Mouse (Mus musculus): ENCODE measurements at regions not wholly inside any gene's neighbourhood (a gene's known extent, or its start where the extent isn't known, plus 50 kb on each side); places are given as distances from the start of the nearest gene placed in this dataset.

- H3K9me3 ChIP-seq: no peaks in the 10 kb centered on the region
- no peak overlapping the region for H3K27ac ChIP-seq (replicated peaks)
- H3K4me1 ChIP-seq: no peaks in the 10 kb centered on the region
- no peak for ATAC-seq (replicated peaks)
- WGBS: 91% methylated on average over 1 of the region's 1 CpGs
- no peak overlapping the region for H3K9ac ChIP-seq (replicated peaks)
- no peak overlapping the region for H3K4me3 ChIP-seq
- no peaks in the 10 kb centered on the region for H3K36me3 ChIP-seq
- no peak overlapping the region for H3K4me2 ChIP-seq (replicated peaks)
- no peaks in the 10 kb centered on the region for H3K27me3 ChIP-seq
These were observed 87.7 kb upstream of the Jade1 start for GRCm38 (mm10) chr3:41467857-41468256.

- H3K9me3 ChIP-seq: no peaks in the 10 kb centered on the region
- H3K4me2 ChIP-seq (replicated peaks): no peak overlapping the region
- no peak overlapping the region for H3K27ac ChIP-seq (replicated peaks)
- no peak overlapping the region for H3K4me3 ChIP-seq
- H3K36me3 ChIP-seq: no peaks in the 10 kb centered on the region
- H3K9ac ChIP-seq (replicated peaks): no peak overlapping the region
- no peaks in the 10 kb centered on the region for H3K27me3 ChIP-seq
- no peaks in the 10 kb centered on the region for H3K4me1 ChIP-seq
- ATAC-seq (replicated peaks): no peak
- WGBS: 84% methylated on average over 2 of the region's 2 CpGs
These were observed 89.6 kb upstream of the Jade1 start for GRCm38 (mm10) chr3:41465893-41466292.

GRCm38 (mm10) chr3:41462953-41463644 is 92.4 kb upstream of the Jade1 start:
- Histone ChIP-seq H3K4me3 (no peak overlapping the region), H3K4me2 (replicated peaks) (no peak overlapping the region), H3K27me3 (no peaks in the 10 kb centered on the region), H3K9me3 (no peaks in the 10 kb centered on the region), H3K36me3 (no peaks in the 10 kb centered on the region), H3K9ac (replicated peaks) (no peak overlapping the region), H3K4me1 (no peaks in the 10 kb centered on the region), H3K27ac (replicated peaks) (no peak overlapping the region)
- no peak for ATAC-seq (replicated peaks)
- 71% methylated on average over 11 of the region's 11 CpGs for WGBS

- H3K27me3 ChIP-seq: no peaks in the 10 kb centered on the region
- H3K9me3 ChIP-seq: no peaks in the 10 kb centered on the region
- WGBS: 80% methylated on average over 4 of the region's 4 CpGs
- no peak for ATAC-seq (replicated peaks)
- no peak overlapping the region for H3K9ac ChIP-seq (replicated peaks)
- H3K36me3 ChIP-seq: no peaks in the 10 kb centered on the region
- no peak overlapping the region for H3K4me2 ChIP-seq (replicated peaks)
- H3K4me1 ChIP-seq: no peaks in the 10 kb centered on the region
- no peak overlapping the region for H3K27ac ChIP-seq (replicated peaks)
- H3K4me3 ChIP-seq: no peak overlapping the region
These were observed 95.4 kb upstream of the Jade1 start for GRCm38 (mm10) chr3:41460131-41460530.

GRCm38 (mm10) chr3:41458156-41458555 is 97.4 kb upstream of the Jade1 start:
- Histone ChIP-seq H3K4me1 (no peaks in the 10 kb centered on the region), H3K27ac (replicated peaks) (no peak overlapping the region), H3K4me2 (replicated peaks) (no peak overlapping the region), H3K9me3 (no peaks in the 10 kb centered on the region), H3K27me3 (no peaks in the 10 kb centered on the region), H3K36me3 (no peaks in the 10 kb centered on the region), H3K4me3 (no peak overlapping the region), H3K9ac (replicated peaks) (no peak overlapping the region)
- ATAC-seq (replicated peaks): no peak
- WGBS: 93% methylated on average over 6 of the region's 6 CpGs

- WGBS: 85% methylated on average over 3 of the region's 3 CpGs
- Histone ChIP-seq H3K27ac (replicated peaks) (no peak overlapping the region), H3K9me3 (no peaks in the 10 kb centered on the region), H3K36me3 (no peaks in the 10 kb centered on the region), H3K27me3 (no peaks in the 10 kb centered on the region), H3K4me2 (replicated peaks) (no peak overlapping the region), H3K9ac (replicated peaks) (no peak overlapping the region), H3K4me3 (no peak overlapping the region), H3K4me1 (no peaks in the 10 kb centered on the region)
- no peak for ATAC-seq (replicated peaks)
These were observed 102.0 kb upstream of the Jade1 start for GRCm38 (mm10) chr3:41453525-41453924.

- H3K9ac ChIP-seq (replicated peaks): no peak overlapping the region
- H3K4me2 ChIP-seq (replicated peaks): no peak overlapping the region
- H3K27me3 ChIP-seq: no peaks in the 10 kb centered on the region
- no peaks in the 10 kb centered on the region for H3K4me1 ChIP-seq
- H3K9me3 ChIP-seq: no peaks in the 10 kb centered on the region
- no peak overlapping the region for H3K27ac ChIP-seq (replicated peaks)
- 75% methylated on average over 3 of the region's 3 CpGs for WGBS
- no peaks in the 10 kb centered on the region for H3K36me3 ChIP-seq
- H3K4me3 ChIP-seq: no peak overlapping the region
- ATAC-seq (replicated peaks): no peak
These were observed 102.8 kb upstream of the Jade1 start for GRCm38 (mm10) chr3:41452716-41453090.

- no peak overlapping the region for H3K27ac ChIP-seq (replicated peaks)
- no peaks in the 10 kb centered on the region for H3K36me3 ChIP-seq
- ATAC-seq (replicated peaks): no peak
- no peaks in the 10 kb centered on the region for H3K9me3 ChIP-seq
- no peaks in the 10 kb centered on the region for H3K4me1 ChIP-seq
- H3K4me2 ChIP-seq (replicated peaks): no peak overlapping the region
- H3K4me3 ChIP-seq: no peak overlapping the region
- H3K27me3 ChIP-seq: no peaks in the 10 kb centered on the region
- 77% methylated on average over 3 of the region's 3 CpGs for WGBS
- H3K9ac ChIP-seq (replicated peaks): no peak overlapping the region
These were observed 103.4 kb upstream of the Jade1 start for GRCm38 (mm10) chr3:41452020-41452715.

GRCm38 (mm10) chr3:41450696-41451095 is 104.8 kb upstream of the Jade1 start:
- Histone ChIP-seq H3K9me3 (no peaks in the 10 kb centered on the region), H3K4me1 (no peaks in the 10 kb centered on the region), H3K9ac (replicated peaks) (no peak overlapping the region), H3K36me3 (no peaks in the 10 kb centered on the region), H3K4me2 (replicated peaks) (no peak overlapping the region), H3K27ac (replicated peaks) (no peak overlapping the region), H3K27me3 (no peaks in the 10 kb centered on the region), H3K4me3 (no peak overlapping the region)
- 70% methylated on average over 1 of the region's 1 CpGs for whole genome bisulfite sequencing
- no peak for ATAC-seq (replicated peaks)

GRCm38 (mm10) chr3:41444243-41444753 is 111.2 kb upstream of the Jade1 start:
- no peak overlapping the region for H3K9ac ChIP-seq (replicated peaks)
- peak; percentile 60; the same call in 1 of the 2 replicates for ATAC-seq (replicated peaks)
- WGBS: 75% methylated on average over 9 of the region's 9 CpGs
- no peak overlapping the region for H3K4me2 ChIP-seq (replicated peaks)
- no peaks in the 10 kb centered on the region for H3K4me1 ChIP-seq
- 0 out of 2 replicates have a peak overlapping the region, but pooled peaks have one; percentile 3 for H3K27ac ChIP-seq (replicated peaks)
- no peaks in the 10 kb centered on the region for H3K36me3 ChIP-seq
- H3K9me3 ChIP-seq: no peaks in the 10 kb centered on the region
- H3K4me3 ChIP-seq: no peak overlapping the region
- no peaks in the 10 kb centered on the region for H3K27me3 ChIP-seq

- Histone ChIP-seq H3K36me3 (no peaks in the 10 kb centered on the region), H3K4me1 (no peaks in the 10 kb centered on the region), H3K4me3 (no peak overlapping the region), H3K27ac (replicated peaks) (no peak overlapping the region), H3K4me2 (replicated peaks) (no peak overlapping the region), H3K9me3 (no peaks in the 10 kb centered on the region), H3K27me3 (no peaks in the 10 kb centered on the region), H3K9ac (replicated peaks) (no peak overlapping the region)
- WGBS: 91% methylated on average over 8 of the region's 8 CpGs
- no peak for ATAC-seq (replicated peaks)
These were observed 119.3 kb upstream of the Jade1 start for GRCm38 (mm10) chr3:41436238-41436637.

- Histone ChIP-seq H3K9ac (replicated peaks) (no peak overlapping the region), H3K4me1 (no peaks in the 10 kb centered on the region; the same call in 1 of the 2 replicates), H3K27ac (replicated peaks) (no peak overlapping the region), H3K27me3 (no peaks in the 10 kb centered on the region), H3K4me2 (replicated peaks) (no peak overlapping the region), H3K36me3 (no peaks in the 10 kb centered on the region), H3K9me3 (no peaks in the 10 kb centered on the region), H3K4me3 (no peak overlapping the region)
- 72% methylated on average over 3 of the region's 3 CpGs for WGBS
- ATAC-seq (replicated peaks): no peak
These were observed 122.4 kb upstream of the Jade1 start for GRCm38 (mm10) chr3:41433106-41433505.
